Mouse (Mus musculus) ES-Bruce4 (cell line): ENCODE results near the gene Mt4. TPM values are rescaled to one million over a fixed set of nuclear protein-coding genes. Genes with fewer than 3 reads are reported as not detected.

Source experiments
- H3K27ac ChIP-seq: 2 replicates; pipeline ENCODE4 v1.5.1; 2012; ENCODE audit warnings: low read length, inconsistent platforms; ENCODE audit not compliant: insufficient read depth
- H3K27me3 ChIP-seq: 2 replicates; pipeline ENCODE4 v1.6.1; 2012; ENCODE audit warnings: mild to moderate bottlenecking, low read length, inconsistent platforms; ENCODE audit not compliant: control insufficient read depth, poor library complexity, insufficient read depth, severe bottlenecking
- H3K36me3 ChIP-seq: 2 replicates; pipeline ENCODE4 v1.6.1; 2012; ENCODE audit warnings: inconsistent platforms, mild to moderate bottlenecking, low read length, moderate library complexity; ENCODE audit not compliant: control insufficient read depth, poor library complexity, insufficient read depth, severe bottlenecking
- H3K4me1 ChIP-seq: one replicate; pipeline ENCODE4 v1.8.1; 2011; ENCODE audit warnings: low read length; ENCODE audit not compliant: control insufficient read depth, insufficient read depth
- H3K4me3 ChIP-seq: 2 replicates; pipeline ENCODE4 v1.5.1; 2011; ENCODE audit warnings: low read depth, mild to moderate bottlenecking, low read length
- H3K9ac ChIP-seq: 2 replicates; pipeline ENCODE4 v1.6.1; 2012; ENCODE audit warnings: low read depth, mild to moderate bottlenecking, inconsistent platforms; ENCODE audit not compliant: poor library complexity, severe bottlenecking
- H3K9me3 ChIP-seq: replicated peaks from 2 replicates; pipeline ENCODE4 v1.6.1; 2012; ENCODE audit warnings: mild to moderate bottlenecking, low read length, inconsistent platforms; ENCODE audit not compliant: control insufficient read depth, poor library complexity, insufficient read depth, severe bottlenecking
- CTCF ChIP-seq: IDR thresholded peaks from one replicate; pipeline ENCODE4 v1.8.1; 2011; ENCODE audit warnings: low read depth, low read length
- EP300 ChIP-seq: IDR thresholded peaks from 2 replicates; pipeline ENCODE4 v1.6.1; 2011; ENCODE audit warnings: low read depth, low read length; ENCODE audit not compliant: insufficient read depth
- POLR2A ChIP-seq: IDR thresholded peaks from one replicate; pipeline ENCODE4 v1.8.1; 2011; ENCODE audit warnings: low read length; ENCODE audit not compliant: insufficient read depth
- polyA plus RNA-seq: library from polyadenylated mRNA; stranded (reverse); fragments of >200 nt; gene quantifications from 2 replicates; pipeline ENCODE4 v1.2.4, GENCODE M21; 2011; ENCODE audit warnings: low read depth; ENCODE audit not compliant: missing spikeins, insufficient read depth, insufficient read length

Mt4 gene
- polyA plus RNA-seq, 1 experiment: not detected

GRCm38 (mm10) chr8:94186542-94186941 is 49.5 kb downstream of the Mt4 start:
- H3K27ac ChIP-seq: peak overlapping the region; percentile 93
- peak overlapping the region; percentile 28 for H3K4me3 ChIP-seq
- H3K4me1 ChIP-seq: peaks cover 8% of the 10 kb centered on the region
- H3K9me3 ChIP-seq: no peaks in the 10 kb centered on the region
- H3K27me3 ChIP-seq: no peaks in the 10 kb centered on the region
- H3K36me3 ChIP-seq: no peaks in the 10 kb centered on the region
- H3K9ac ChIP-seq: peak overlapping the region; percentile 52
- TF ChIP-seq CTCF (peak; percentile 84), POLR2A (peak; percentile 29), EP300 (peak; percentile 96)

- H3K4me1 ChIP-seq: peaks cover 8% of the 10 kb centered on the region
- H3K9me3 ChIP-seq: no peaks in the 10 kb centered on the region
- TF ChIP-seq CTCF: no peak
- TF ChIP-seq POLR2A: no peak
- peak; percentile 26; the same call in 1 of the 2 replicates for TF ChIP-seq EP300
- peak overlapping the region; percentile 23 for H3K4me3 ChIP-seq
- H3K36me3 ChIP-seq: no peaks in the 10 kb centered on the region
- peak overlapping the region; percentile 93 for H3K27ac ChIP-seq
- no peaks in the 10 kb centered on the region for H3K27me3 ChIP-seq
- peak overlapping the region; percentile 52 for H3K9ac ChIP-seq
Measured at GRCm38 (mm10) chr8:94187290-94188002, 50.4 kb downstream of the Mt4 start.

Other genes with a start within 250 kb of the Mt4 start
- gene Amfr, start 124.4 kb upstream of the Mt4 start, polyA plus RNA-seq: 28.6 and 33.5 TPM in 2 replicates
- gene Nudt21, start 100.2 kb upstream of the Mt4 start, polyA plus RNA-seq: 233 and 241 TPM in 2 replicates
- gene Ogfod1, start 100.0 kb upstream of the Mt4 start, polyA plus RNA-seq: 31.9 and 37.8 TPM in 2 replicates
- 12.8 and 19.3 TPM in 2 replicates for gene Bbs2, start 38.3 kb upstream of the Mt4 start, polyA plus RNA-seq
- 3.9 and 5.4 TPM in 2 replicates for gene Mt3, start 15.4 kb downstream of the Mt4 start, polyA plus RNA-seq
- gene Mt2, start 35.5 kb downstream of the Mt4 start, polyA plus RNA-seq: 1,296 and 1,384 TPM in 2 replicates
- gene Mt1, start 41.9 kb downstream of the Mt4 start, polyA plus RNA-seq: 867 and 876 TPM in 2 replicates
- gene Nup93, start 77.4 kb downstream of the Mt4 start, polyA plus RNA-seq: 104 and 106 TPM in 2 replicates
- 0.20 TPM in 1 of 2 replicates, not detected in the other for gene Slc12a3, start 192.0 kb downstream of the Mt4 start, polyA plus RNA-seq
- gene Herpud1, start 249.2 kb downstream of the Mt4 start, polyA plus RNA-seq: 9.4 and 11.5 TPM in 2 replicates